Mouse (Mus musculus) layer of hippocampus, adult 11-12 months (tissue): ENCODE data around the gene Traf4.
"Not testable (repeated sequence)": the region's sequence is repeated elsewhere in the genome, so short reads cannot be mapped to it uniquely, and the experiment has no call there.

Experiments used
- DNase-seq: peaks from one replicate; pipeline ENCODE4 v3.0.0; 2022; ENCODE audit warnings: low spot score

Gene Traf4

DNA sequence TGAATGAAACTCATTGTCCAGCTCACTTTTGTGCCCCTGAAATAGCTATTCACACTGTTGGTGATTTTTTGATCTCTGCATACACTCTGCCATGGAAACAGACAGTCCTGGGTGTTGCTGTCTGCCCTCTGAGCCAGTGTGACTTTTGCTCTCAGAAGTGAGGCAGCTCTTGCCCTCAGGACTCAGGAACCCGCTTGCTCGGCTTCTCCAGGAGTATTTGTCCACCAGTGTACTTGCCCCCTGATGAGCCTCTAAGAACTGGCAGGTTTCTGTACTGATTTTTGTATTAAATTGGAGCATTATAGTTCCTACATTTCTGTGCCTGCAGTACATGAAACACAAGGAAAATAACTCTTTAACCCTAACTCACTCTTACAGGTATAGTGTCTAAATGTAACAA, 21.9 kb downstream of the Traf4 start:
- DNase-seq, result no peak

DNA sequence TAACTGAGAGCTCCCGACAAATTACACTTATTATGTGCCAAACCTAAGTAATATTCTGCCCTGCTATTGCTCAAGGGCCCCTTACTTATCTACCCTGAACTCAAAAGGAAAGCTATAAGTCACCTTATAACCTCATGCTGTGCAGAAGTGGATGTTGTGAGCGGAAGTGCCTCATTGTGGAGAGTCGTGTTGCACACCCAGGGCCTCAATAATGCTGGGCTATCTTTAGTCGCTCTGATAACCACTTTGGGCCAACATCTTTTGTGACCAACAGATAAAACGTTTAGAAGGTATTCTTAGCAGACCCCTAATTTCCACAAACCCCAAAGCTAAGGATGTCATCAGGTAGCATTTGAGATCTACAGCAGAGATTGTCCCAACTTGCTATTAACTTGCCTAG, 24.7 kb downstream of the Traf4 start:
- DNase-seq, result no peak

GRCm38 (mm10) chr11:78138023-78138422, 27.4 kb downstream of the Traf4 start:
- no peak for DNase-seq

GRCm38 (mm10) chr11:78137584-78137983, 27.8 kb downstream of the Traf4 start:
- no peak for DNase-seq

DNA sequence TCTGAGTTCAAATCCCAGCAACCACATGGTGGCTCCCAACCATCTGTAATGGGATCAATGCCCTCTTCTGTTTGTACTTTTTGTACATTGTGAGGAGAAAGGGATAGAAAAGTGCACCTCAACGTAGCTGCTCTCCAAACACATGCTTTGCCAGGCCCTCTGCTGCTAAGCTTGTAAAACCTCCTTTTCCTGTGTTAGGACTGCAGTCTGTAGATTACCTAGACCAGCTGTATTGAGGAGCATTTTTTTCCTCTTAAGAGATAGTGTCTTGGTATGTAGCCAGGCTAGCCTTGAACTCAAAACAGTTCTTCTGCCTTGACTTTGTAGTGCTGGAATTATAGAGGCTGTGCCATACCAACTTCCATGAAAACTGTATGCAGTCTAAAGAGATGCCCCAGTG, 29.3 kb downstream of the Traf4 start:
- DNase-seq, result no peak

GRCm38 (mm10) chr11:78135314-78135713, 30.1 kb downstream of the Traf4 start:
- not testable (repeated sequence) for DNase-seq

- DNase-seq, result no peak
These were observed 31.0 kb downstream of the Traf4 start for GRCm38 (mm10) chr11:78134344-78134743.

DNA sequence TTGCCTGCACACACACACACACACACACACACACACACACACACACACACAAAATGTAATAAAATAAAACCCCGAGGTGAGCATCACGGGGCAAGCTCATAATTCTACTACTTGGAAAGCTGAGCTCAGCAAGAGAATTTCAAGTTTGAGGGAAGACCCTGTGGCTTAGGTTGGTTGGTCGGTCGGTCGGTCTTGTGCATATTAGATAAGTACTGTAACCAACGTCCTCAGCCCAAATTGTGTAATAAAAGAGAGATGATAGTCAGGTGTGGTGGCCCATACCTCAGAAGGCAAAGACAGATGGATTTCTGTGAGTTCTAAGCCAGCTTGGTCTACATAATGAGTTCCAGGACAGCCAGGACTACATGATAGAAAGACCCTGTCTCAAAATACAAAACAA, 31.5 kb downstream of the Traf4 start:
- DNase-seq, result no peak

GRCm38 (mm10) chr11:78129458-78129857, 35.9 kb downstream of the Traf4 start:
- DNase-seq, result no peak

GRCm38 (mm10) chr11:78126739-78127138, 38.6 kb downstream of the Traf4 start:
- no peak for DNase-seq

DNA sequence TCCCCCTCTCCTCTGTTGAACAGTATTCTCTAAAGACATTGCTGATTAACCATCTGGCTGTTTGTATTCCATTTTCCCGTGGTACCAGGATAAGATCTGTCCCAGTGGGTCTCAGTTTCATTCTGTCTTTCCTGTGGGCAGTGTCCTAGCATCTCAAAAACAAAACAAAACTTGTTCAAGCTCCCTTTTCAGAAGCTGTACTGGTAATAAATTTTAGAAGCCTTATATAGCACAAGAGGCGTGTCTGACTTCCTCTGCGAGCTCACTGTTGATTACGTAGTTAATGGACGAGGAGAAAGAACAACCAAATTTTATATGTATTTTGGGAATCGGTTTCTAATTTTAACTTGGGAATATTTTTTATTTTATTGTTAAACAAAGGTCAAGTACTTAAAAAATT, 39.7 kb downstream of the Traf4 start:
- DNase-seq, result no peak

GRCm38 (mm10) chr11:78123782-78124181, 41.6 kb downstream of the Traf4 start:
- DNase-seq, result no peak

- no peak for DNase-seq
These were observed 42.6 kb downstream of the Traf4 start for GRCm38 (mm10) chr11:78122815-78123214.

DNA sequence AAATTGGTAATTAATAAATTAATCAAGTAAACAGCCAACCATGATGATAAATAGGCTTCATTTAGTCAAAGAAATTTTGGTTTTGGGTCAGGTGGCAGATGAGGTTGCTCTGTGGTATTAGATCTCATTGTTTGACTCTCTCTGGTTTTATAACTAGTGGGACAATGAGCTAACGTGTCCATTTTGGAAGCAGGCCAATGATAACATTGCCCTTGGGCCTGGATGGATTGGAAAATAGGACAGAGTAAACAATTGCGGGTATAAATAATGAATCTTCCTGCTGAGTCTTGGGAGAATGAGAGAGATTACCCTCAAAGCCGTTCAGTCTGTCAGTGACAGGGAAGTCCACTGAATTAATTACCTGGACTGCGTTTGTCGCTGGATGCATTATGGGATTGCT, 44.2 kb downstream of the Traf4 start:
- no peak for DNase-seq

- no peak for DNase-seq
These were observed 45.5 kb downstream of the Traf4 start for GRCm38 (mm10) chr11:78119898-78120297.

- DNase-seq, result no peak
These were observed 46.9 kb downstream of the Traf4 start for GRCm38 (mm10) chr11:78118467-78118866.

- DNase-seq, result no peak
These were observed 49.3 kb downstream of the Traf4 start for GRCm38 (mm10) chr11:78116146-78116410.

DNA sequence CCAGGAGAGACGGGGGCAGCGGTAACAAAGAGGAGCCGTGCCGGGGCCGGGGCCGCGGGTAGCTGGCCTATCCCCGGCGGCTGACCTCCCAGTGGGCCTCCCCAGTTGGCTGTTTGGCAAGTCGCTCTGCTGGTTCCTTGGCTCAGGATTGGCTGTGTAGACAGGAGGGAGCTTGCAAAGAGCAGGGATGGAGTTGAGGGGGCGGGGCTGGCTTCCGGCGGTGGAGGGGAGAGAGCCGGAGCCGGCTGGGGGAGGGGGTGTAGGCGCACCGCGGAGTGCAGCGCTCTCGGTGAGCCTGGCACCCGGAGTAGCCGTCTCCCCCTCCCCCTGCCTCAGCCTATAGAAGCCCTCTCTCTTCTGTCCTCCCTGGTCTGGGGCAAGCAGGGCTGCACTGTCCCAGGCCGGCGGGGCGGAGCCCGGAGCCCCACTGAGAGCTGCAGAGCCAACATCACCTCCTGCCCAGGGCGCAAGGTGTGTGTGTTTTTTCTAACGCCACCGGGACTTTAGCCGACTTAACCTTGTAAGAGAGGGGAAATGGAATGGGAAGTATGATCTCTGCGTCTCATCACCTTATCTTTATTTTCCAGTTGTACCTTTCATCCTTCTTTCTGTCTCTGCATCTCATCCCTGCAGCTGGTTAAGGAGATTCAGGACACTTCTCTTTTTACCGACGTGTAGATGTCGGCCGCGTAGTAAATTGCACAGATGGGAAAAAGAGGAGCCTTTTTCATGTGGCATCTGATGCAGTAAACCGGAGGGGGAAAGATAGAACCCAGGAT, 49.8 kb downstream of the Traf4 start:
- DNase-seq, result peak; percentile 92

- DNase-seq, result no peak
These were observed 50.6 kb downstream of the Traf4 start for GRCm38 (mm10) chr11:78114676-78115366.

DNA sequence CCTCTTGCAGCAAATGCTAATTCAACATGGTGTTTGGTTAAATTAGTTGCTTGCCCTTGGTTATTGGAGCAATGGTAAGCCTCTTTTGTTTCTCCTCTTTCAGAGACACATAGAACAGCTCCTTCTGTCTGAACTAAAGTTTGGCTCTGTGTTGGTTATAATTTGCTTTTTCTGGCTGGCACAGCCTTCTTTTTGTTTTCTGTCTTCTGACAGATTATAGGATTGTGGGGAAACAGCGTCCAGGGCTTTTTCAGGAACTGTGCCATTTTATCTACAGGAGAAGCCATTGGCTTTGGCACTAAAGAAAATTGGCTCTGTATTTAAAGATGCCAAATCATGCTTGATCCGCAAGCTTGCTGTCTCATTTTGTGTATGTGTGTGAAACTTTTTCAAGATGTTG, 51.8 kb downstream of the Traf4 start:
- DNase-seq, result no peak
